Mouse (Mus musculus) monocyte, adult 2 months (primary cell): ENCODE measurements around the gene Atp11a.

ENCODE experiments used
- DNase-seq, 2 experiments: peaks; one replicate each; pipeline ENCODE4 v3.0.0; 2022; ENCODE audit warnings: low spot score in 2 of 2, low read depth in 1 of 2

Gene Atp11a

DNA sequence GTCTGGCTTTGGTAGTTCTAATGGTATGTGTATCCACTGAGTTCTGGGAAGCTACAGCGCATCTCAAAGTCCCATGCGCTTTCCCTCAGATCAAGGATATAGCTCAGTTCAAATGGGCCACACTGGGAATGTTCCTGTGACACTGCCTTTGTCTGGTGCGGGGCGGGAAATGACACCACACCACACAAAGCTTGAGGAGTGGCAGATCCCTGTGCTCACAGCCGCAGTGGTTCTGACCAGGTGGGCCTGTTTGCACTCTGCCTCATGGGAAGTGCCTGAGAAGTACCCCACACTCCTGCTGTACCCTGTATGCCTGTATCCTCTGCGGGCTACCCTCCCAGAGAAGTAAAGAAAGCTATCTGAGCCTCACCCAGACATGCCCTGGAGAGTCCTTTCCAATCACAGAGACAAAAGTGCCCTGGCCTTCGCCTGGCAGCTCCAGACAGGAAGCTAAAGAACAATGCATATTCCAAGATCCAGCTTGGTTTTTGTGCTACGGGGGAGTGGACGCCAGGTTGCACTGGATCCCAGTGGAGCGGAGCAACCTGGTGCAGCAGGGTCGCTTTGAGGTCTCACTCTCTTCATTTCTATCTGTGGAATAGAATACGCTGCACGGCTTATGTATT is 147.1 kb downstream of the Atp11a start:
- no peak for DNase-seq

GRCm38 (mm10) chr8:12905122-12905521 is 148.3 kb downstream of the Atp11a start:
- DNase-seq: no peak

DNA sequence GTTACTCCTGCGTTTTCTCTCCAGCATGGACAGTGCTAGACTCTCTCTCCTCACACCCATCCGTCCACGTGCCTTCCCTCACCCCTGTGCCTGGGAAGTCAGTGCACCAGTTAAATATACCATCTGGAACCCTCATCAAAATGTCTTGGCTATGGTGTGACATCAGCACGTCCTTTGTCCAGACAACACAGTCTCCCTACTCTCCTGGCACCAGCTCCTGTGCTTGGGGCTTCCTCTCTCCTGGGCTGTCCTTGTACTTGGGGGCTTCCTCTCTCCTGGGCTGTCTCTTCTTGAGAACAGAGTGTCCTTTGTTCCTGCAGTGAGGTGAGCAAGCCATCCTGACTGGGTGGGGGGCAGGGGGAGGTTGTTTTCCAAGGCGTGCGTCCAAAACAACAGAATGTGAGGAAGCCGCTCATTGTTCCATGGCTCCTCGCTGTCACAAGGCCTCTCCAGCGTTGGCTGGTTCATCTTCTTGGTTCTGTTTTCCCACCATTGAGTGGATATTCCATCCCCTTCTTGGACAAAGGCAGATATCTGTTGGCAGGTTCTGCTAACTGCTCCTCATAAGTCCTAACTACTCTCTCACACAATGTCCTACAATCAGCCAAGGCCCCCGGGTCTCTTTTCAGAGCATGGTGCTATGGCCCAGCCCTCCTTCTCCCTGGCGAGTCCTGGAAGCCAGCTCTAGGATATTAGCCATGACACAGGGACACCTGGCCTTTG is 148.9 kb downstream of the Atp11a start:
- no peak for DNase-seq

DNA sequence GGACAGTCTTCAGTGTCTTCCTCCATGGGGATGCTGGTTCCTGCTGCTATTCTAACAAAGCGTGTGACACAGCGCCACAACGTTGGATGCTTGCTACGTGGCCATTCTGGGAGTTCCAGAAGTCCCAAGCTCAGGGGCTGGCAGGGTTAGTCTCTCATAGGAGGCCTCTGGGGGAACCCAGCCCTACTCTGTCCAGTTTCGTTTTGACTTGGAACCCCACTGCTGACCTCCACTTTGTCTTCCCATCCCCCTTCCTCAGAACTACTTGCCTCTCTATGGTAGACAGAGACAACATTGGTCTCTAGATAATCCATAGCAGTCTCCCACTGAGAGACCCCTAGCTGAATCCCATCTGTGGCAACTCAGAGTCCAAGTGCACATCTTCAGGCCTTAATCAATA is 149.8 kb downstream of the Atp11a start:
- no peak for DNase-seq

DNA sequence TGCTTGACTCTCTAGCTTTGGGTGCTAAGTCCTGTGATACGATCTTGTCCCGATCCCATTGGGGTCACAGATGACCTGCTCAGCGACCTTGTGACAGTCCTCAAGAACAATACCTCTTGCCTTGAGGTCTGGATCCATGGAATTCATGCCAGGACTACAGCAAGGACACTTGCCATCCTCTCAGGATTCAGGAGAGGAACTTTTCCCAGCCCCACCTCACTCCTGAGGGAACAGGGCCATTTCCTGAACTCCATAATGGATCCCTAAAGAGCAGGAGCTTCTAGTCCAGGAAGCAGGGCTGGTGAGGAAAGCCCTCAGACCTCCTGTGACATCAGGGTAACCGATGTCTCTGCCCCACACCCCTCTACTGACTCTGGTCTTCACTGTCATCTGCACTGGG is 150.9 kb downstream of the Atp11a start:
- no peak for DNase-seq

- DNase-seq: no peak
Observed at GRCm38 (mm10) chr8:12912011-12912410, 155.2 kb downstream of the Atp11a start.

GRCm38 (mm10) chr8:12915187-12916006 is 158.6 kb downstream of the Atp11a start:
- DNase-seq: no peak

DNA sequence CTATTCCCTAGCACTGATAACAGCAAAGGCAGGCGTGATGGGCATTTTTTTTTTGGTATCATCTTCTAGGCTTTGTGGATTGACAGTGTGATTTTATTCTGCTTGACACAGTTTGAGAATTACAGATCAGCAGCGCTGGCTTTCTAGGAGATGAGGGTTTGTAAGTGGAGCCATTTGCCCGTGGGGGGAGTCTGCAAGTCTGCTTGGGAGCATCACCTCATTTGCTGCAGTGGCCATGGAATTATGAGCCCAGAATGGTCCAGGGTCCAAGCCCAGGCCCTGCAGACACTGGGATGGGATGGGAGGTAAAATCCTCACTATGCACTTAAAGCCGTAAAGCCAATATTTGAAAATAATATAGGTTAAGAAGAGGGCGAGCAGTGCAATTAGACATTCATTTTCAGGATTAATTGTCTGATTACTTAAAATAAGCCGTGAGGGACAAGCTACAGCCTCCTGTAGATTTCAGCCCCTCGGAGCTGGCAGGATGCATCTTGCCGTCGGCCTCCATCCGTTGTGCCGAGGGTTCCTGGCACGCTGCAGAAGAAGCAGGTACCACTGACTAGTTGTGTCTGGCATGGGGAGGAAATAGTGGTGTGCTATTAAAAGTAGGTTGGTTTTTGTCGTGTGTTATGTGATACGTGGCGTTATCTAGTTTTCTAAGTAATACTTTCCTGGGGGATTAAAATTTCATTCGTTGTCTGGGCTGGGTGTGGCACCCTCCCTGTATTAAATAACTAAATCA is 159.5 kb downstream of the Atp11a start:
- DNase-seq: no peak

- no peak for DNase-seq
Observed at GRCm38 (mm10) chr8:12917029-12917428, 160.2 kb downstream of the Atp11a start.

DNA sequence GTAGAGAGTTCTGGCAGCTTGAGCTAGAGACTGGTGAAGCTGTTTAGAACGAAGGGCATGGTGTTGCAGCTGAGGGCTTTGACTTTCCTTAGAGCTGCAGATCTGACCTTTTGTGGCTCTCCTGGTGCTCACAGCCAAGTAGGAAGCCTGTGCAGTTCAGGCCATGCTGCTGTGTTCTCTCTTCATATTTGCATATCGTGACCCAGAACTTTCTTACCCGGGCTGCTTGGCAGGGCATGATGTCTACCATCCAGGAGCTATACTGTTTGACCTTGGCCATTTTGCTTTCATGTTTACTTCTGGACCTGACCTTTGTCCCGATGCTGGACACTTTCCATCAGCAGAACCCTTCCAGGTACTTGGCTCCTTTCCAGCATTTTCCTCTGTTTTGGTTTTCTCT is 161.0 kb downstream of the Atp11a start:
- no peak for DNase-seq
